ENCODE assay signal across 15 mouse cellular contexts in the genomic region with DNA sequence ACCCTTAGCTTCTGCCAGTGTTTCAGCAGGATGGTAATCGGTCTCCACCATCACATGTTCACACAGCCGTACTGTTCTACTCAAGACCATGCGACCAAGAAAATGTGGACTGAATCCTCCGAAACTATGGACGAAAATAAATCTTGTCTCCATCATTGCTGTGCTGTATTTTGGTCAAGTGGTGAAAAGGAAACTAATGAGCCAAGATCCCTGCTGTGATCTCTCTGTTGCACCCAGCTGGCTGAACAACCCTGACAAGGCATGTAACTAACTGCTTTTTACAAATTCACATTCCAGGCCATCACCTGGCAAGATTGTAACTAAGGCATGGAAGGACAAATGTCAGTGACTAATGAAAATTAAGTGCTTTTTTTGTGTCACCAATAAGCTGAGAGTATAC.
DNase-seq lines count a peak whose midpoint lies in the region.
"Had no signal": no experiment of that assay in that cellular context is flagged by ENCODE, and none has a peak within 500 bp of the region (broad histone marks: within the 10 kb centered on the region; RNA-seq: fewer than 3 reads in every experiment).

No protein-coding gene starts in this region.

- peak; percentile 82 for DNase-seq in brain, adult 2 months (ENCODE audit: low read depth, low spot score)
- DNase-seq in cerebellum, adult 11 months: peak; percentile 25
- DNase-seq in cerebellum, adult 8-10 months: peak; percentile 31
- peak; percentile 28 to 31 for DNase-seq in cerebellum, postnatal 10 days
- no peak for DNase-seq in spleen, postnatal 14 days (ENCODE audit: low spot score in 2 of 2)
- DNase-seq in gastrocnemius, adult 8-10 months (ENCODE audit: low spot score in 2 of 2): no peak
- no peak for DNase-seq in thymus, postnatal 10 days (ENCODE audit: low spot score in 2 of 2)
- DNase-seq in kidney, postnatal 14 days: no peak
- DNase-seq: adrenal gland, adult 8-10 months; adrenal gland, postnatal 25 days; forebrain, postnatal 0 days; gastrocnemius, adult 2 months; gastrocnemius, postnatal 25 days; heart, adult 2 months; kidney, adult 2 months had no signal

Comparison
In these comparisons a context has a peak if more than half of its experiments do, and no peak if none do; other contexts are left out.
1. DNase-seq: peak in brain, adult 2 months (single experiment), cerebellum, adult 11 months (single experiment), cerebellum, adult 8-10 months (single experiment) and cerebellum, postnatal 10 days (2 of 2); none in spleen, postnatal 14 days (0 of 2), gastrocnemius, adult 8-10 months (0 of 2), thymus, postnatal 10 days (0 of 2) and kidney, postnatal 14 days (single experiment).